Mouse (Mus musculus) liver, postnatal 0 days (tissue): ENCODE measurements at regions not wholly inside any gene's neighbourhood (a gene's known extent, or its start where the extent isn't known, plus 50 kb on each side); places are given as distances from the start of the nearest gene placed in this dataset.

Experiments used
- CTCF ChIP-seq: sonication (generic); IDR thresholded peaks from 2 replicates; pipeline ENCODE4 v1.5.1; 2016; ENCODE audit warnings: antibody characterized with exemption, low read depth
- EP300 ChIP-seq: IDR thresholded peaks from 2 replicates; pipeline ENCODE4 v1.6.1; 2016; ENCODE audit warnings: antibody characterized with exemption, low read depth, mild to moderate bottlenecking

GRCm38 (mm10) chr7:39866674-39867428 is 349.3 kb downstream of the Zfp619 start:
- TF ChIP-seq CTCF: no peak
- no peak for TF ChIP-seq EP300
